ENCODE assay signal across 10 mouse cellular contexts in the genomic region with DNA sequence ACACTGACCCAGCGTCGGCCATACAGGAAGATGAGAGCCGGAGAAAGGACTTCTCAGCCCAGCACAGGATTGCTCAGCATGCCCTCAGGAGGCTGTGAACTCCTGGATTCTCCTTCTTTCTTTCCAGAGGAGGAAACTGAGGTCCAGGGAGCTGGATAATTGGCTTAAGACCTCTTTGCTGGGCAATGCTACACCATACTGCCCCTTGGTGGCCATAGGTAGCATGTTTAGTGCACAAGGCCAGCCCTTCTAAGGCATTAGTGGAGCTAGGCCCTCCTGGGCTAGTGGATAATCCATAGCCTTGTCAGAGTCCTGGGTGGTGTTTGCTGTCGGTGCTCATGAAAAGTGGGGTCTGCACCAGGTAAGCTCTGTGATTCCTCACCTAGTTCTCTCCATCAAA. TPM values are rescaled to one million over a fixed set of nuclear protein-coding genes. Genes with fewer than 3 reads are reported as not detected.
DNase-seq lines count a peak whose midpoint lies in the region; ATAC-seq lines count a peak whose summit lies in the region.
"Had no signal": no experiment of that assay in that cellular context is flagged by ENCODE, and none has a peak within 500 bp of the region (broad histone marks: within the 10 kb centered on the region; RNA-seq: fewer than 3 reads in every experiment).

No protein-coding gene starts in this region.

- no peak overlapping the region for H3K27ac ChIP-seq in midbrain, embryonic 11.5 days (ENCODE audit: low read depth, low read length)
- no peak overlapping the region for H3K27ac ChIP-seq in midbrain, embryonic 13.5 days
- H3K27ac ChIP-seq: limb, embryonic 15.5 days had no signal

- no peaks in the 10 kb centered on the region for H3K36me3 ChIP-seq in midbrain, embryonic 11.5 days (ENCODE audit: control insufficient read depth, insufficient read depth, low read length)
- H3K36me3 ChIP-seq in midbrain, embryonic 13.5 days, result no peaks in the 10 kb centered on the region
- H3K36me3 ChIP-seq: limb, embryonic 15.5 days had no signal

- DNase-seq in adrenal gland, postnatal 10 days, result peak; percentile 58
- no peak for DNase-seq in adrenal gland, adult 18-20 months (ENCODE audit: low spot score in 2 of 2)
- peak; percentile 81 for DNase-seq in midbrain, embryonic 11.5 days (ENCODE audit: low spot score, missing footprints)
- DNase-seq in cerebellum, postnatal 25 days, result peak; percentile 76 to 85
- DNase-seq in liver, result peak; percentile 75
- DNase-seq in ovary, postnatal 14 days (ENCODE audit: low spot score), result no peak
- no peak for DNase-seq in B cell, adult 2 months

- WGBS in midbrain, embryonic 11.5 days, result 49% methylated on average over 4 of the region's 4 CpGs
- 60% methylated on average over 4 of the region's 4 CpGs for WGBS in midbrain, embryonic 13.5 days

- H3K4me1 ChIP-seq in midbrain, embryonic 11.5 days (ENCODE audit: control insufficient read depth, insufficient read depth, low read length), result no peaks in the 10 kb centered on the region
- H3K4me1 ChIP-seq in midbrain, embryonic 13.5 days (replicated peaks), result no peaks in the 10 kb centered on the region; the same call in 1 of the 2 replicates

- H3K9me3 ChIP-seq in midbrain, embryonic 11.5 days (ENCODE audit: control insufficient read depth, low read length), result no peaks in the 10 kb centered on the region
- H3K9me3 ChIP-seq in midbrain, embryonic 13.5 days, result no peaks in the 10 kb centered on the region
- H3K9me3 ChIP-seq: limb, embryonic 15.5 days had no signal

- no peak overlapping the region for H3K9ac ChIP-seq in midbrain, embryonic 11.5 days (ENCODE audit: low read length)
- no peak overlapping the region for H3K9ac ChIP-seq in midbrain, embryonic 13.5 days (replicated peaks)
- H3K9ac ChIP-seq: limb, embryonic 15.5 days had no signal

- no peak for ATAC-seq in midbrain, embryonic 11.5 days (ENCODE audit: low FRiP score)
- ATAC-seq in midbrain, embryonic 13.5 days, result no peak

- no peak overlapping the region for H3K4me2 ChIP-seq in midbrain, embryonic 11.5 days
- no peak overlapping the region for H3K4me2 ChIP-seq in midbrain, embryonic 13.5 days (replicated peaks)
- H3K4me2 ChIP-seq: limb, embryonic 15.5 days had no signal

- no peaks in the 10 kb centered on the region for H3K27me3 ChIP-seq in midbrain, embryonic 11.5 days (ENCODE audit: control insufficient read depth, insufficient read depth, low read length)
- H3K27me3 ChIP-seq in midbrain, embryonic 13.5 days, result 0 out of 2 replicates have a peak, but pooled peaks cover 5% of the 10 kb centered on the region
- H3K27me3 ChIP-seq: limb, embryonic 15.5 days had no signal

- H3K4me3 ChIP-seq in midbrain, embryonic 11.5 days (ENCODE audit: low read depth, low read length), result no peak overlapping the region
- no peak overlapping the region for H3K4me3 ChIP-seq in midbrain, embryonic 13.5 days (replicated peaks)
- H3K4me3 ChIP-seq: erythroblast, embryonic 14.5 days; limb, embryonic 15.5 days had no signal

RNA-seq across cellular contexts. Expression of a gene that starts 8.6 kb away (rescaled TPM):
- 10 to 100 TPM; 22.6 to 27.2 TPM for total RNA-seq in adrenal gland, postnatal 10 days (2021)
- total RNA-seq in adrenal gland, adult 18-20 months (2021), result 10 to 100 TPM; 27.0 to 35.8 TPM
- polyA plus RNA-seq in midbrain, embryonic 11.5 days (2014; fragmentation: Nextera tagmentation; extraction: Ambion mirVana), result 20.8 and 23.3 TPM in 2 replicates
- 23.7 and 27.6 TPM in 2 replicates for polyA plus RNA-seq in midbrain, embryonic 13.5 days (2015; fragmentation: Nextera tagmentation; extraction: Ambion mirVana)

RNA-seq across cellular contexts. Expression of a gene that starts 44.0 kb away (rescaled TPM):
- total RNA-seq in adrenal gland, postnatal 10 days (2021), result 10 to 100 TPM; 49.6 to 64.1 TPM
- 10 to 100 TPM; 73.9 to 87.5 TPM for total RNA-seq in adrenal gland, adult 18-20 months (2021)
- polyA plus RNA-seq in midbrain, embryonic 11.5 days (2014; fragmentation: Nextera tagmentation; extraction: Ambion mirVana), result 32.9 and 35.6 TPM in 2 replicates
- polyA plus RNA-seq in midbrain, embryonic 13.5 days (2015; fragmentation: Nextera tagmentation; extraction: Ambion mirVana), result 39.4 and 40.5 TPM in 2 replicates

RNA-seq across cellular contexts. Expression of a gene that starts 56.7 kb away (rescaled TPM):
- total RNA-seq in adrenal gland, postnatal 10 days (2021), result 100 to 1,000 TPM; 429 to 477 TPM
- 100 to 1,000 TPM; 581 to 655 TPM for total RNA-seq in adrenal gland, adult 18-20 months (2021)
- 615 and 623 TPM in 2 replicates for polyA plus RNA-seq in midbrain, embryonic 11.5 days (2014; fragmentation: Nextera tagmentation; extraction: Ambion mirVana)
- polyA plus RNA-seq in midbrain, embryonic 13.5 days (2015; fragmentation: Nextera tagmentation; extraction: Ambion mirVana), result 296 and 302 TPM in 2 replicates

Comparison
In these comparisons a context has a peak if more than half of its experiments do, and no peak if none do; other contexts are left out.
1. DNase-seq: peak in adrenal gland, postnatal 10 days (single experiment), midbrain, embryonic 11.5 days (single experiment), cerebellum, postnatal 25 days (2 of 2) and liver (single experiment); none in adrenal gland, adult 18-20 months (0 of 2), ovary, postnatal 14 days (single experiment) and B cell, adult 2 months (0 of 2).